Mouse (Mus musculus) right cerebral cortex, adult 2 months (tissue): ENCODE measurements around the gene Glb1l2.

Experiments used
- DNase-seq, 2 experiments: peaks; one replicate each; pipeline ENCODE4 v3.0.0; 2021 to 2022; ENCODE audit warnings: low spot score in 2 of 2

Glb1l2 gene

DNA sequence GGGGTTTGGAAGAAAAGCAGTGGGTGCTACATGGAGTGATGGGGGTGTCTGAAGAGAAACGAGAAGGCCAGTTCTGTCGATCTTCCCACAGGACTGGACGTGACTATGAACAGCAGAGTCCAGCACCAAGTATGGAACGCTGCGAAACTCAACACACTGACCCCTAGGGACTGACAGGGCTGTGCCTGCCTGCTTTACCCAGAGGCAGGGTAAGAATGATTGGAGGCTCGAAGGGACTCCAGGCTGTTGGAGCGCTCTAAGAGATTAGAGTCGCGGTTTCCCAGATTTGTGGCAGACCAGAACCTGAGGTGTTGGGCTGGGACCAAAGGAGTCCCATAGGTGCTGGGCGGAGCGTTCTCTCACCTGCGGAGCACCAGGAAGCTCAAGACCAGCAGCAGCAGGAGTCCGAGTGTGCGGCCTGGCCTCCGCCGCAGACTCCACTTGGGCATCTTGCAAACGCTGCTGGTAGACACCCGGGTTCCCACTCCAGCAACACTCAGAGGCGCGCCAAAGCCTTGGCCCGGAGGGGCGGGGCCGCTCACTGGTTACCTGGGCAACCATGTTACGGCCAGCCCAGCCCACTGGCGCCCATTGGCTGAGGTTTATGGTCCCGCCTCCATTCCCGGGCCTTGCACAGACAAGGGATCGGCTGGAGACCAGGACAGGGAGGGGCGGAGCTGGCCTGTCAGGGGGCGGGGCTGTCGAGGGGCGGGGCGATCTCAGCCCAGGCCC lies at the start of gene Glb1l2:
Gene Glb1l2 (minus strand): TSS at position 534 of the 732 bp plus-strand sequence.
- peak; percentile 78 to 82 for DNase-seq

- no peak for DNase-seq
Observed at GRCm38 (mm10) chr9:26831089-26831488, 24.8 kb upstream of the Glb1l2 start.

DNA sequence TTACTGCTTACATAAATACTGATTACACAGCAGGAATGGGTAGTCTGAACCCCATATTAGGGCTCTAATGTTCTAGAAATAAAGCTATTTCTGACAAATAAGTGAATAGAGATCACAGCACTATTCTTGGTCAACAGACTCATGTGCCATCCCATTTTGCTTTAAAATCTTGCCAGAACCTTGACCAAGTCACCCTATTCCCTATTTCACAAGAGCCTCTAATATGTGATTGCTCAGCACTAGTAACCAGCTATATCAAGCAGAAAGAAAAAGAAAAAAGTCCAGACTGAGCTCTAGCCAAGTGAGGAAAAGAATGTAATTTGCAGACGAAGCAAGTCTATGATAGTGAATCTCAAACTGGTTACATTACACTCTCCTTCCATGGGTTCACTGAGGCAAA lies 13.7 kb upstream of the Glb1l2 start:
- DNase-seq, result no peak

GRCm38 (mm10) chr9:26808735-26809134 lies 2.5 kb upstream of the Glb1l2 start:
- no peak for DNase-seq

GRCm38 (mm10) chr9:26804321-26804720 lies 1.9 kb downstream of the Glb1l2 start:
- no peak for DNase-seq

DNA sequence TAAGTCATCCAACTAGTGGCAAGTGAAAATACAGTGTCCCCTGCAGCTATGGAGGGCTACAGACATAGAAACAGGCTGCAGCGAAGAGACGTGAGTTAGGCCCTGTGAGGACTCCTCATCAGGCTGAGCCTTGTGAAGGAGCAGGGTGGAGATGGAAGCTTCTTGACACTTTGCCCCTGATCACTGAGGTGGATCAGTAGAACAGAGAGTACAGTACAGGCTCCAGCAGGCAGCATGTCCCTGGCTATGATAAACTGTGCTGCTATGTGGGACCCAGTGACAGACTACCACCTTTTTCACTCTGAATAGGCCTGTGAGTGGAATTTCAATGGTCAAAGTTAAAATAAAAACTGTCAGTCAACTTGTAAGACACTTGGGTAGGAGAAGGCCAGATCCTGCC lies 5.9 kb downstream of the Glb1l2 start:
- no peak for DNase-seq

DNA sequence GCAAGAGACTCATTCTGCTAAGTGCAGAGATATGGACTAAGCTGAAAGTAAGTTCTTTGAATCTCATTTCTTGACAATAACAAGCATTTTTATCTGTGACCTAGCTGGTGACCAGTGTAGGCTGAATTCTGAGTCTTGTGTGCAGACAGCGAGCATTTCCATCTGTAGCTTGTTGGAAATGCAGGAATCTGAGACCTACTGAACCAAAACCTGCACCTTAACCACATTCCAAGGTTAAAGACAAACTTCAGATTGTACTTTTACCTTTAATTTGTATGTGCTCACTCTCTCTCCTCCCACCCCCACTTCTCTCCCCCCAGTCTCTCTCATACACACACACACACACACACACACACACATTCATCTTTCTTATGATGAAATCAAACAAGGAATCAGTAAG lies 7.5 kb downstream of the Glb1l2 start:
- DNase-seq, result no peak

- DNase-seq, result no peak
Observed at GRCm38 (mm10) chr9:26798205-26798604, 8.1 kb downstream of the Glb1l2 start.

GRCm38 (mm10) chr9:26792829-26793228 lies 13.4 kb downstream of the Glb1l2 start:
- no peak for DNase-seq

DNA sequence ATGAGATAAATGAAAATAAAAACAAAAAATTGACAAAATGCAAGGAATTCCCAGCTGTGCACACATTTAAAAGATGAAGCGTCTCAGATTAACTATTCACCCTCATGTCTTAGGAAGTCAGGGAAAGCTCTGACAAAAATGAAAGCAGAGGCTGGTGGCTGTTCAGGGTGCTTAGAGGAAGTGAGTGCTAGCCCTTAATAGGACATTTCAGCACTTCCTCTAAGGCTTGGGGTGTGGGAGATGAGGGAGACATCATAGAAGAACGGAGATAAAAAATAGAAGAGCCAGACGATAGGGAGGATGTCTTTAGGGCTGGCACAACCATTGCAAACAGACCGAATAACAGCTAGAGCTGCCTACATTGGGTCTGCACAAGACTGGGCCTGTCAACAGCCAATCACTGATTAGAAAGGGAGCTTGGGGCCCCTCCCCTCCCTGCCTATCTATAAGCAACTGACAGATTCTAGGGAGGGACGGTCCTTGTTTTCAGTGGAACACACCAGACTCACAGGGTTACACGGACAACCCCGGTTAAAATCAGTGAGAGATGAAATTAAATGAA lies 22.8 kb downstream of the Glb1l2 start:
- DNase-seq, result no peak

DNA sequence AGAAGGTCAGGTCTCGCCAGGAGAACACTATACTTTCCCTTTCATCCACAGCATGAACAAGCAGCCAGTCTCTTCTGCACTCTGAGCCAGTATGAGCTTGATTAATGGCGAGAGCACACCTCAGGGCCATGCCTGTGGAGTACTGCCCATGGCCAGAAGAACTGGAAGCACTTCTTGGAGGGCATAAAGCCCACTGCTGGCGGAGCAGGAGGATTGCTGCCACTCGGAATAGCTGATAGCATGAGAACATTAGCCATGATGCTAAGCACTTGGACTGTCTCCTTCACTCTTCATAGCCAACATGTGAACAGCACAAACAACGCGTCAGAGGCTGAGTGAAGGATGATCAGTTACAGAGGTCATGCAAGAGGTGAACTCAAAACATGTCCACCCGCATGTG lies 27.8 kb downstream of the Glb1l2 start:
- no peak for DNase-seq

GRCm38 (mm10) chr9:26776122-26776902 lies 30.0 kb downstream of the Glb1l2 start:
- peak; percentile 70 for DNase-seq

DNA sequence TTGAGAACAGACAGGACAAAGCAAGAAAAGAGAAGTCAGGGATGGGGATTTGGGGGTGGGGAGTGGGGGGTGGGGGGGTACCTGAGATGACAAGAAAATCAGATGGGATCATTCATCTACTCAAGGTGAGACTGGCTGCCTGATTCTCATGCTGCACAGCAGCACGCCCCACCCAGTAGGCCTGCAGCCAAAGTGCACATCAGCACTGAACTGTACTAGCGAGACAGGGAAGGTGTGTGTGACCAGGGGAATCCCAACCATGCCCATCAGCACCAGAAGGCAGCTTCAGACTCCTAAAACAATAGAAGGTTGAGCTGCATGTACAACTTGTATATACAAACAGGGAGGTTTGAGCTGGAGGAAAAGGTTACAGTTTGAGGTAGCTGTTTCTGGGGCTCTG lies 30.6 kb downstream of the Glb1l2 start:
- DNase-seq, result no peak

- DNase-seq, result no peak
Observed at GRCm38 (mm10) chr9:26768181-26768580, 38.1 kb downstream of the Glb1l2 start.

DNA sequence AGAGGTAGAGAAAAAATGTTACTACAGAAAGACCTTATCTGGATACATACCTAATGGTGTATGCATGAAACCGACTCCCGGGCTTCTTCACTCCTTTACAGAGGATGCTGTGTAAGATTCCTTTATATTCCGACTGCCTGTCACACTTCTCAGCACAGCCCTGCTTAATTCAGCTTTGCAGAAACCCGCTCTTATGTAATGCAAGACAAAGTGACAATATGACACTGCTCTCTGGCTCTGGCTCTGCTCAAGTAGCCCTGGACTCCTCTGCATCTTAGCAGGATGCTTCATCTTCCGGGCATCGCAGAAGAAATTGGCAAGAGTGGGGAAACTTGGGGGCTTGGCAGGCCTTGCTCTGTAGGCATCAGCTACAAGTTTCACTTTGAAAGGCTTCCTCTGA lies 43.8 kb downstream of the Glb1l2 start:
- no peak for DNase-seq

DNA sequence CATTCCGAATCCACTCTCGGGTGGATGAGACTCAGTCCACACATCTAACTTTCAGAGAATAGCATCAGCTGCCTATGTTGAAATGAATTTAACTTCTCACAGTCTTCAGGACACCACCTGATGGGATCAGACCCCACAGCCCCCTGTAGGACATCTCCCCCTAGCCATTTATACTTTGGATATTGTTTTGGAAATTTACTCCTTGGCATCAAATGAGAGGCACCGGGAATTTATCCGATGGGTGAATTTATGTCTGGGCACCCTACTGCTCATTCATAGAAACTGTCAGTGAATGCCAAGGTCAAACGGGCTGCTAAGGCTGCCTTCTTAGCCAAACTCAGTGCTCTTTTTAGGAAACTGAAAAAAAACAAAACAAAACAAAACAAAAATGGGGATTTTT lies 45.7 kb downstream of the Glb1l2 start:
- DNase-seq, result no peak

GRCm38 (mm10) chr9:26760081-26760480 lies 46.2 kb downstream of the Glb1l2 start:
- peak; percentile 80 to 81 for DNase-seq

GRCm38 (mm10) chr9:26748893-26749292 lies 57.4 kb downstream of the Glb1l2 start:
- DNase-seq, result no peak

- no peak for DNase-seq
Observed at GRCm38 (mm10) chr9:26747121-26747520, 59.1 kb downstream of the Glb1l2 start.

GRCm38 (mm10) chr9:26742817-26743216 lies 63.5 kb downstream of the Glb1l2 start:
- DNase-seq, result peak; percentile 60 to 62

GRCm38 (mm10) chr9:26737116-26737515 lies 69.2 kb downstream of the Glb1l2 start:
- DNase-seq, result no peak

GRCm38 (mm10) chr9:26733986-26734385 lies 72.3 kb downstream of the Glb1l2 start:
- peak; percentile 44 to 66 for DNase-seq
